Mouse (Mus musculus): ENCODE data around the gene Fer. TPM values are rescaled to one million over a fixed set of nuclear protein-coding genes. Genes with fewer than 3 reads are reported as not detected.
A peak's percentile ranks its signal among the peaks of the same experiment; 100 is the strongest.
"Not testable (repeated sequence)": the region's sequence is repeated elsewhere in the genome, so short reads cannot be mapped to it uniquely, and the experiment has no call there.

Fer gene
- polyA plus RNA-seq, 1 experiment from 2014 or later = 23.1 TPM

DNA sequence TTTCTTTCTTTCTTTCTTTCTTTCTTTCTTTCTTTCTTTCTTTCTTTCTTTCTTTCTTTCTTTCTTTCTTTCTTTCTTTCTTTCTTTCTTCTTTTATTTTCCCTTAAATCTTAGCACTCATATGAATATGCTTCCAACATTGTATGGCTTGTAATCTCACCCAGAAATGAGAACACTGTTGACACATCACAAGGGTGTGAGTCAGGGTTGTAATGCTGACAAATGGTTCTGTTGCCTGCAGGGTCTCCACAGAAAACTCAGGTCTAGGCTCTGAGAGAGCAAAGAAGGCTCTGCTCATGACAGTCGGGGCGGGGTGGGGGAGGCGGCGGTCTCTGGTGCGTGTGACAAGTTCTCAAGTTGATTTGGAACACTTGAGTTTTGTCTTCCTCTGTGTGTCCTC is 17.9 kb upstream of the Fer start:
- Histone ChIP-seq H3K4me1 (replicated peaks) (peaks cover 12% of the 10 kb centered on the region), H3K27me3 (ENCODE audit: insufficient read depth, poor library complexity, severe bottlenecking) (no peaks in the 10 kb centered on the region), H3K36me3 (no peaks in the 10 kb centered on the region), H3K9me3 (no peaks in the 10 kb centered on the region), H3K27ac (no peak overlapping the region), H3K4me3 (no peak overlapping the region)
- DNase-seq (ENCODE audit: low spot score) = no peak
- 74% methylated on average over 5 of the region's 5 CpGs for whole genome bisulfite sequencing

DNA sequence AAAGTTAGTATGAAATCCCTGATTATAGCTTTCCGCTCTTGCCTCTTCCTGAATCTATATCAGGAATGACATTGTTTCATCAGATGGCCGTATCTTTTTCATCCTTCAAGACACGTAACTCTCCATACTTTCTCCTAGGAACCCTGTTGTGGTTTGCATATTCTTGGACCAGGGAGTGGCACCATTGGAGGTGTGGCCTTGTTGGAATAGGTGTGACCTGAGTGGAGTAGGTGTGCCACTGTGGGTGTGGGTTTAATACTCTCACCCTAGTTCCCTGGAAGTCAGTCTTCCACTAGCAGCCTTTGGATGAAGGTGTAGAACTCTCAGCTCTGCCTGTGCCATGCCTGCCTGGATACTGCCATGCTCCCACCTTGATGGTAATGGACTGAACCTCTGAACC is 17.1 kb upstream of the Fer start:
- H3K27me3 ChIP-seq (ENCODE audit: insufficient read depth, poor library complexity, severe bottlenecking); H3K27ac ChIP-seq; H3K9me3 ChIP-seq; DNase-seq (ENCODE audit: low spot score); H3K36me3 ChIP-seq; H3K4me3 ChIP-seq: not testable (repeated sequence)
- WGBS = 96% methylated on average over 3 of the region's 3 CpGs
- H3K4me1 ChIP-seq (replicated peaks) = peaks cover 14% of the 10 kb centered on the region

- peaks cover 14% of the 10 kb centered on the region for H3K4me1 ChIP-seq (replicated peaks)
- peak; percentile 9 for DNase-seq (ENCODE audit: low spot score)
- WGBS = 11% methylated on average over 6 of the region's 6 CpGs
- H3K4me3 ChIP-seq = peak overlapping the region; percentile 76
- peak overlapping the region; percentile 94 for H3K27ac ChIP-seq
- H3K27me3 ChIP-seq (ENCODE audit: insufficient read depth, poor library complexity, severe bottlenecking) = no peaks in the 10 kb centered on the region
- no peaks in the 10 kb centered on the region for H3K36me3 ChIP-seq
- no peaks in the 10 kb centered on the region for H3K9me3 ChIP-seq
Measured at GRCm38 (mm10) chr17:63849151-63849550, 13.7 kb upstream of the Fer start.

DNA sequence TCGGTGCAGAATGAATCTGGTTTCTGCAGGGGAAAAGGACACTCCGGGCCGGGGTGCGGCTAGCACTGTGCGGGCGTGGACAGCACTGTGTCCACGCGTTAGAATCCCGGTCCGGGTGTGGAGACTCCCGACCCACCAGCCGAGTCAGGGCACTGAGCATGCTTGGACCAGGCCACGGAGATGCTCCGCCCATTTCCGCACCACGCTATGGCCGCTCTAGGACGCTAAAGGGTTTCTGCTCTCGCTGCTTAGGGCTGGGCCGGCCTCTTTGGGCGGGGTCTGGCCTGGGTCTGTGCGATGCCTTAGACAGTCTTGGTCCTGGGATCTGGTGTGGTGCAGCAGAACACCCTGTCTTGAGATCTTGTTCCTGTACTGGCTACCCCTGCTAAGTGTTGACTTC is 13.3 kb upstream of the Fer start:
- Histone ChIP-seq H3K27ac (peak overlapping the region; percentile 94), H3K9me3 (no peaks in the 10 kb centered on the region), H3K27me3 (ENCODE audit: insufficient read depth, poor library complexity, severe bottlenecking) (no peaks in the 10 kb centered on the region), H3K4me1 (replicated peaks) (peaks cover 14% of the 10 kb centered on the region), H3K4me3 (peak overlapping the region; percentile 76), H3K36me3 (no peaks in the 10 kb centered on the region)
- peak; percentile 90 for DNase-seq (ENCODE audit: low spot score)
- under 1% methylated on average over 22 of the region's 22 CpGs for WGBS

- no peaks in the 10 kb centered on the region for H3K9me3 ChIP-seq
- no peaks in the 10 kb centered on the region for H3K27me3 ChIP-seq (ENCODE audit: insufficient read depth, poor library complexity, severe bottlenecking)
- H3K27ac ChIP-seq = peak overlapping the region; percentile 94; the same call in 1 of the 2 replicates
- WGBS = 88% methylated on average over 9 of the region's 9 CpGs
- no peak for DNase-seq (ENCODE audit: low spot score)
- H3K4me3 ChIP-seq = peak overlapping the region; percentile 76; the same call in 1 of the 2 replicates
- no peaks in the 10 kb centered on the region for H3K36me3 ChIP-seq
- peaks cover 14% of the 10 kb centered on the region for H3K4me1 ChIP-seq (replicated peaks)
Measured at GRCm38 (mm10) chr17:63850016-63850415, 12.8 kb upstream of the Fer start.

DNA sequence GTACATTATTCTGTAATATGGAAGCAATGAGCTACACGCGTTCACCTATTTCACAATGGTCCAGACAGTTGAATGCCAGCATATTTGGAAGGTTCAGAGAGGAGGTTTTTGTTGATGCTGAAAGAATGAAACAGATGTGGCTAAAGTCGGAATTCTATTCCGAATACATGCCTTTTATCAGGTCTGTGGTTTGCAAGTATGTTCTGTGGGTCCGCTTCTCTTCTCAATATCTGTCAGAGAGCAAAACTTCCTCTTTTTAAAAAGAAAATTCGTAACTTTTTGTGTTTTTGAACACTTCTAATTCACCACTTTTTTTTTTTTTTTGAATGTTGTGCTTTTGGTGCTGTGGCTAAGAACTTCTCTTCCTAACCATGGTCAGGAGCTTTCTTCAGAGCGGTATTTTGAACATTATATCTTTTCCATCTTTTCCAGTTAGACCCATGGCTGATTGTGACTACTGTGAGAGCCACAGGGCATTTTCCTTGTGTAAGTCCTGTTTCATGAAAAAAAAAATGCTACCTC is 5.8 kb upstream of the Fer start:
- DNase-seq (ENCODE audit: low spot score) = no peak
- H3K4me1 ChIP-seq (replicated peaks) = no peaks in the 10 kb centered on the region
- no peaks in the 10 kb centered on the region for H3K9me3 ChIP-seq
- no peak overlapping the region for H3K4me3 ChIP-seq
- no peaks in the 10 kb centered on the region for H3K36me3 ChIP-seq
- H3K27ac ChIP-seq = no peak overlapping the region
- peaks cover 2% of the 10 kb centered on the region; the same call in 1 of the 2 replicates for H3K27me3 ChIP-seq (ENCODE audit: insufficient read depth, poor library complexity, severe bottlenecking)
- 91% methylated on average over 7 of the region's 7 CpGs for WGBS

GRCm38 (mm10) chr17:63860988-63861387 is 1.9 kb upstream of the Fer start:
- no peaks in the 10 kb centered on the region for H3K9me3 ChIP-seq
- no peaks in the 10 kb centered on the region for H3K36me3 ChIP-seq
- no peak overlapping the region for H3K27ac ChIP-seq
- DNase-seq (ENCODE audit: low spot score) = no peak
- H3K4me1 ChIP-seq (replicated peaks) = peaks cover 16% of the 10 kb centered on the region
- 81% methylated on average over 4 of the region's 4 CpGs for WGBS
- H3K27me3 ChIP-seq (ENCODE audit: insufficient read depth, poor library complexity, severe bottlenecking) = peaks cover 6% of the 10 kb centered on the region; the same call in 1 of the 2 replicates
- H3K4me3 ChIP-seq = no peak overlapping the region

- Histone ChIP-seq H3K4me3 (no peak overlapping the region), H3K27me3 (ENCODE audit: insufficient read depth, poor library complexity, severe bottlenecking) (peaks cover 6% of the 10 kb centered on the region; the same call in 1 of the 2 replicates), H3K4me1 (replicated peaks) (peaks cover 16% of the 10 kb centered on the region), H3K27ac (no peak overlapping the region), H3K36me3 (no peaks in the 10 kb centered on the region), H3K9me3 (no peaks in the 10 kb centered on the region)
- 75% methylated on average over 3 of the region's 3 CpGs for WGBS
- no peak for DNase-seq (ENCODE audit: low spot score)
Measured at GRCm38 (mm10) chr17:63862399-63862798, 463 bp upstream of the Fer start.

DNA sequence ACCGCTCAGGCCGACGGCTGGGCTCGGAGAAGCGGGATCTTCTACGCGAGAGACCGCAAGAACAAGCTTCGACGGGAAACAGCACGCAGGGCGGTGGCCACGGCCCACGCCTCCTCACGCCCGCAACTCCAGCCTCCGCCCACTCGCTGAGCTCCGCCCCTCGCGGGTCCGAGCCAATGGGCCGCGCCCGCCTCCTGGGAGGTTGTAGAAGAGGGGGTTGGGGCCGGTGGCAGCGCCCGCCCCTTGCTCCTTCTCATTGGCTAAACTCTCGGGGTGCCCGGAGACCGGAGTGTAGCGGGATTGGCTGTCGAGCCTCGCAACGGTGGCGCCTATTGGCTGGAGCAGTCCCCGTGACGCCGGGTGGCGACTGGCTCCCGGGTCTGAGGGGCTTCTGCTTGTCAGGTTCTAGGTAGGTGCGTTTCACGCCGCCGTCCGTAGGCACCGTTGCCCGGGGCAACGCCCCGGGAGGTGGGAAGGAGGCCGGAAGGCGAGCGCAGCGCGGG is 836 bp downstream of the Fer start, which contains the start of gene A930002H24Rik:
Gene A930002H24Rik (minus strand): TSS at position 145 of the 503 bp plus-strand sequence.
- peak; percentile 99 for DNase-seq (ENCODE audit: low spot score)
- Histone ChIP-seq H3K27me3 (ENCODE audit: insufficient read depth, poor library complexity, severe bottlenecking) (peaks cover 6% of the 10 kb centered on the region; the same call in 1 of the 2 replicates), H3K4me1 (replicated peaks) (peaks cover 16% of the 10 kb centered on the region), H3K36me3 (no peaks in the 10 kb centered on the region), H3K9me3 (no peaks in the 10 kb centered on the region), H3K4me3 (peak within 1 kb of the TSS; percentile 92), H3K27ac (peak within 1 kb of the TSS; percentile 96)
- WGBS = under 1% methylated on average over 55 of the region's 55 CpGs

DNA sequence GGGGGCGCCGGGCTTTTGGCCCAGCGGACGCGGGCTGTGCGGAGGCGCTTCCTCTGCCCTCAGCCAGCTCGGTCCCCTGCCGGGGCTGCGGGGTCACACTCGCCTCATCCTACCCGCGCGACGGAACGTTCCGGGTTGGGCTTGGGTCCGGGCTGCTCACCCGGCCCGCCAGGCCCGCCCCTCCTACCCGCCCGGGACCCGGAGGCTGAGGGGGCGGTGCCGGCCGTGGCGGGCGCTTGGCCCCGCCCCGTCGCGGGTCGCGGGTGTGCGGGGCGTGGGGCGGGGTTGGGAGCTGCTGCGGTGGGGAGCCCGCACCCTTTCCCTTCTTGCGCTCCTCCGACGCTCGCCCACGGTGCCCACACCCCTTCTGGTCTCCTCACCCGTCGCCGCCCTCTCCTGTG is 1.3 kb downstream of the Fer start:
- 0% methylated on average over 47 of the region's 48 CpGs for WGBS
- Histone ChIP-seq H3K4me1 (replicated peaks) (peaks cover 16% of the 10 kb centered on the region), H3K4me3 (peak overlapping the region; percentile 92), H3K27ac (peak overlapping the region; percentile 96), H3K27me3 (ENCODE audit: insufficient read depth, poor library complexity, severe bottlenecking) (peaks cover 6% of the 10 kb centered on the region; the same call in 1 of the 2 replicates), H3K9me3 (no peaks in the 10 kb centered on the region), H3K36me3 (no peaks in the 10 kb centered on the region)
- DNase-seq (ENCODE audit: low spot score) = no peak

DNA sequence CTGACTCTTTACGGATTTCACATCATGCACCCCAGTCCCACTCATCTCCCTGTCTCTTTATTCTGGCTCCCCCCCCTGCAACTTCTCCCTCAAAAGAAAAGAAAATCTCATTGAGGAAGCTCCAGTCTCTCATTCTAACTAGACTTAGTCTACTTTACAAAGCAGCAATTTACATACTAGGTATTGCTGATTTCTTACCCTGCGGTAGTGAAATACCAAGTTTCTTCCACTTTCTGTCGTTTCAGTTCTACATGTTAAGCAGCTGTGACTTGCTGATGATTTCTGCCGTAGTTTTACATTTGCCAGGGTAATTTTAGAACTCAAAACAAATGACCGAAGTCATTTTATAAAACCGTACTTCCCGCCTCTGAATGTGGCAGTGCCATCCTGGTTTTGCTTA is 8.9 kb downstream of the Fer start:
- WGBS = 95% methylated on average over 7 of the region's 7 CpGs
- no peak for DNase-seq (ENCODE audit: low spot score)
- Histone ChIP-seq H3K4me1 (replicated peaks) (no peaks in the 10 kb centered on the region), H3K4me3 (no peak overlapping the region), H3K27me3 (ENCODE audit: insufficient read depth, poor library complexity, severe bottlenecking) (no peaks in the 10 kb centered on the region), H3K9me3 (peaks cover 2% of the 10 kb centered on the region; the same call in 1 of the 2 replicates), H3K27ac (no peak overlapping the region), H3K36me3 (no peaks in the 10 kb centered on the region)

- no peaks in the 10 kb centered on the region for H3K36me3 ChIP-seq
- no peak for DNase-seq (ENCODE audit: low spot score)
Measured at GRCm38 (mm10) chr17:63878889-63879288, 16.0 kb downstream of the Fer start.

DNA sequence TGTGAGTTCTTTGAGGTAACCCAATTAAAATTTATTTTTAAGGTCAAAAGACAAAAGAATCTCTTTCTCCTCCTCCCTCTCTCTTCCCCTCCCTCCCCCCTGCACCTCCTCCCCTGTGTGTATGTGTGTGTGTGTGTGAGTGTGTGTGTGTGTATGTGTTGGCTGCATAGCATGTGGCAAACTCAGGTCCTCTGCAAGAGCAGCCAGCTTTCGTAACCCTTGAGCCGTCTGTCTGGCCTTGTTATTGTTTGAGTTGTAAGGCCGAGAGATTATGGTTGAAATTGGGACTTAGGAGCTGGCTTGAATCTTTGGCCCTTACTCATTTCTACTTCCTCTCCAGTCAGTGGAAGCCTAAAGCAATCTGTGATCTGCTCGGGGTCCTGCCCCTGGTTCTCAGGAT is 17.1 kb downstream of the Fer start:
- DNase-seq (ENCODE audit: low spot score) = no peak
- no peaks in the 10 kb centered on the region for H3K4me1 ChIP-seq (replicated peaks)
- H3K9me3 ChIP-seq = no peaks in the 10 kb centered on the region
- no peak overlapping the region for H3K27ac ChIP-seq
- H3K27me3 ChIP-seq (ENCODE audit: insufficient read depth, poor library complexity, severe bottlenecking) = no peaks in the 10 kb centered on the region
- H3K36me3 ChIP-seq = no peaks in the 10 kb centered on the region
- 90% methylated on average over 4 of the region's 4 CpGs for WGBS
- H3K4me3 ChIP-seq = no peak overlapping the region

More at GRCm38 (mm10) chr17:63878889-63879288, 16.0 kb downstream of the Fer start:
- Histone ChIP-seq H3K9me3 (no peaks in the 10 kb centered on the region), H3K4me3 (no peak overlapping the region), H3K27ac (no peak overlapping the region), H3K27me3 (ENCODE audit: insufficient read depth, poor library complexity, severe bottlenecking) (no peaks in the 10 kb centered on the region), H3K4me1 (replicated peaks) (no peaks in the 10 kb centered on the region)
- WGBS = 84% methylated on average over 4 of the region's 4 CpGs

All from hindbrain, embryonic 10.5 days (tissue).